Mouse (Mus musculus): ENCODE measurements at regions not wholly inside any gene's neighbourhood (a gene's known extent, or its start where the extent isn't known, plus 50 kb on each side); places are given as distances from the start of the nearest gene placed in this dataset.

DNA sequence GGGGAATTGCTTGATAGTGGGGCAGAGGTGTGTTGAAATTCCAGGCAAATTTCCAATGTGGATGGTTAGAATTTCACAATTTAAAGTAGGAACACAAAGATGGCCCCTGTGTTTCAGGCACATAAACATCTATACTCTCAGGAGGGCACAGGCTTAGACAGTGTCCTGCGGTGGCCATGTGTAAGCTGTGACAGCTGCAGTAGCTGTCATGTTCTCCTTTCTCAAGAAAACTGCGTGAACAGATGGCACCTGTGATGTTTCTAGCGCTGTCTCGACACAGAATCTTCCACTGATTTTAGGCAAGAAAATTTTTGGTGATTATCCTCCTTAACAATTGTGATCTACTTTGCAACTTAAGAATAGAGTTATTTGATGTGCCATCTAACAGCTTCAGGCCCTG is 222.1 kb upstream of the Hes1 start:
- 90% methylated on average over 4 of the region's 4 CpGs for WGBS
- Histone ChIP-seq H3K4me3 (ENCODE audit: low read depth, low read length) (no peak overlapping the region), H3K36me3 (ENCODE audit: insufficient read depth, low read length) (no peaks in the 10 kb centered on the region), H3K27me3 (ENCODE audit: insufficient read depth, low read length) (no peaks in the 10 kb centered on the region; the same call in 1 of the 2 replicates), H3K9ac (replicated peaks; ENCODE audit: low read length, poor library complexity, severe bottlenecking) (no peak overlapping the region), H3K27ac (ENCODE audit: low read depth, low read length) (no peak overlapping the region), H3K4me2 (ENCODE audit: low read depth, low read length, poor library complexity, severe bottlenecking) (no peak overlapping the region), H3K9me3 (ENCODE audit: low read length) (no peaks in the 10 kb centered on the region), H3K4me1 (ENCODE audit: insufficient read depth, low read length) (no peaks in the 10 kb centered on the region; the same call in 1 of the 2 replicates)
- no peak for DNase-seq (ENCODE audit: low spot score)
- TF ChIP-seq CTCF (IDR thresholded peaks at IDR 0.05): no peak
- ATAC-seq (ENCODE audit: low FRiP score): no peak

GRCm38 (mm10) chr16:29843490-29843889 is 220.7 kb upstream of the Hes1 start:
- Histone ChIP-seq H3K27me3 (ENCODE audit: insufficient read depth, low read length) (no peaks in the 10 kb centered on the region; the same call in 1 of the 2 replicates), H3K4me3 (ENCODE audit: low read depth, low read length) (no peak overlapping the region), H3K9me3 (ENCODE audit: low read length) (no peaks in the 10 kb centered on the region), H3K36me3 (ENCODE audit: insufficient read depth, low read length) (no peaks in the 10 kb centered on the region), H3K4me1 (ENCODE audit: insufficient read depth, low read length) (no peaks in the 10 kb centered on the region; the same call in 1 of the 2 replicates), H3K9ac (replicated peaks; ENCODE audit: low read length, poor library complexity, severe bottlenecking) (no peak overlapping the region), H3K4me2 (ENCODE audit: low read depth, low read length, poor library complexity, severe bottlenecking) (no peak overlapping the region), H3K27ac (ENCODE audit: low read depth, low read length) (no peak overlapping the region)
- TF ChIP-seq CTCF (IDR thresholded peaks at IDR 0.05): no peak
- DNase-seq (ENCODE audit: low spot score): no peak
- WGBS: 91% methylated on average over 7 of the region's 7 CpGs
- no peak for ATAC-seq (ENCODE audit: low FRiP score)

GRCm38 (mm10) chr16:29844706-29845596 is 219.2 kb upstream of the Hes1 start:
- Histone ChIP-seq H3K27me3 (ENCODE audit: insufficient read depth, low read length) (no peaks in the 10 kb centered on the region; the same call in 1 of the 2 replicates), H3K27ac (ENCODE audit: low read depth, low read length) (no peak overlapping the region), H3K4me3 (ENCODE audit: low read depth, low read length) (no peak overlapping the region), H3K9me3 (ENCODE audit: low read length) (no peaks in the 10 kb centered on the region), H3K4me2 (ENCODE audit: low read depth, low read length, poor library complexity, severe bottlenecking) (no peak overlapping the region), H3K9ac (replicated peaks; ENCODE audit: low read length, poor library complexity, severe bottlenecking) (no peak overlapping the region), H3K4me1 (ENCODE audit: insufficient read depth, low read length) (no peaks in the 10 kb centered on the region), H3K36me3 (ENCODE audit: insufficient read depth, low read length) (no peaks in the 10 kb centered on the region)
- TF ChIP-seq CTCF (IDR thresholded peaks at IDR 0.05): no peak
- 31% methylated on average over 12 of the region's 12 CpGs for WGBS
- DNase-seq (ENCODE audit: low spot score) (no peak), ATAC-seq (ENCODE audit: low FRiP score) (no peak)

GRCm38 (mm10) chr16:29845597-29845986 is 218.6 kb upstream of the Hes1 start:
- no peak for TF ChIP-seq CTCF (IDR thresholded peaks at IDR 0.05)

GRCm38 (mm10) chr16:29847059-29847458 is 217.1 kb upstream of the Hes1 start:
- no peaks in the 10 kb centered on the region for H3K36me3 ChIP-seq (ENCODE audit: insufficient read depth, low read length)
- H3K27me3 ChIP-seq (ENCODE audit: insufficient read depth, low read length): no peaks in the 10 kb centered on the region
- H3K9ac ChIP-seq (replicated peaks; ENCODE audit: low read length, poor library complexity, severe bottlenecking): no peak overlapping the region
- ATAC-seq (ENCODE audit: low FRiP score) (no peak), DNase-seq (ENCODE audit: low spot score) (no peak)
- no peaks in the 10 kb centered on the region for H3K4me1 ChIP-seq (ENCODE audit: insufficient read depth, low read length)
- H3K4me3 ChIP-seq (ENCODE audit: low read depth, low read length): no peak overlapping the region
- no peaks in the 10 kb centered on the region for H3K9me3 ChIP-seq (ENCODE audit: low read length)
- 67% methylated on average over 1 of the region's 1 CpGs for WGBS
- no peak overlapping the region for H3K4me2 ChIP-seq (ENCODE audit: low read depth, low read length, poor library complexity, severe bottlenecking)
- no peak overlapping the region for H3K27ac ChIP-seq (ENCODE audit: low read depth, low read length)
- no peak for TF ChIP-seq CTCF (IDR thresholded peaks at IDR 0.05)

More at GRCm38 (mm10) chr16:29845597-29845986, 218.6 kb upstream of the Hes1 start:
- 47% methylated on average over 8 of the region's 8 CpGs for WGBS
- H3K4me1 ChIP-seq (ENCODE audit: insufficient read depth, low read length): no peaks in the 10 kb centered on the region
- H3K4me3 ChIP-seq (ENCODE audit: low read depth, low read length): no peak overlapping the region
- no peak for ATAC-seq (ENCODE audit: low FRiP score)
- no peak overlapping the region for H3K27ac ChIP-seq (ENCODE audit: low read depth, low read length)
- H3K9ac ChIP-seq (replicated peaks; ENCODE audit: low read length, poor library complexity, severe bottlenecking): no peak overlapping the region
- no peak for DNase-seq (ENCODE audit: low spot score)
- no peaks in the 10 kb centered on the region for H3K9me3 ChIP-seq (ENCODE audit: low read length)
- H3K27me3 ChIP-seq (ENCODE audit: insufficient read depth, low read length): no peaks in the 10 kb centered on the region
- no peaks in the 10 kb centered on the region for H3K36me3 ChIP-seq (ENCODE audit: insufficient read depth, low read length)
- no peak overlapping the region for H3K4me2 ChIP-seq (ENCODE audit: low read depth, low read length, poor library complexity, severe bottlenecking)

DNA sequence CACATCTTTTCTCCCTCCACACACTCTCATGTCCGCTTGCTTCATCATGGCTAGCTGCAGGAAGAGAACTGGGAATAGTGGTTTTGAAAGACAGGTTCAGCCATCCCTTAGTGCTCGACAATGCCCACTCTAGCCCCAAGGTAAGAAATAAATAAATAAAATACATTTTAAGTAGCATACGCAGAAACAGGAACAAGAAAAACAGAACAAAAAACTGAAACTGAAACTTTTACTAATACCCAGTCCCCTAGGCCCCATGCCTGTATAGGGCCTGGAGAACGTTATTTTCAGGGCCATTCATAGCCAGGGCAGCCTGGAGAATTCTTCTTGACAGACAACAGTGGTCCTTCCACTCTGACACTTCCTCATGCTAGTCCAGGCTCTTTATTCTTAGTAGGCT is 216.4 kb upstream of the Hes1 start:
- Histone ChIP-seq H3K27me3 (ENCODE audit: insufficient read depth, low read length) (no peaks in the 10 kb centered on the region), H3K4me2 (ENCODE audit: low read depth, low read length, poor library complexity, severe bottlenecking) (no peak overlapping the region), H3K27ac (ENCODE audit: low read depth, low read length) (no peak overlapping the region), H3K9me3 (ENCODE audit: low read length) (no peaks in the 10 kb centered on the region), H3K4me3 (ENCODE audit: low read depth, low read length) (no peak overlapping the region), H3K4me1 (ENCODE audit: insufficient read depth, low read length) (no peaks in the 10 kb centered on the region), H3K9ac (replicated peaks; ENCODE audit: low read length, poor library complexity, severe bottlenecking) (no peak overlapping the region), H3K36me3 (ENCODE audit: insufficient read depth, low read length) (no peaks in the 10 kb centered on the region)
- 83% methylated on average over 4 of the region's 4 CpGs for WGBS
- DNase-seq (ENCODE audit: low spot score) (no peak), ATAC-seq (ENCODE audit: low FRiP score) (no peak)
- no peak for TF ChIP-seq CTCF (IDR thresholded peaks at IDR 0.05)

Data from midbrain, postnatal 0 days (tissue).